Mouse (Mus musculus) hindbrain, embryonic 11.5 days (tissue): ENCODE data around the gene Rnf214. TPM values are rescaled to one million over a fixed set of nuclear protein-coding genes. Genes with fewer than 3 reads are reported as not detected.

Source experiments
- ATAC-seq: fragments of 200-750 bp; cut with Nextera tagmentation; 2 replicates; pipeline ENCODE4 v1.8.0; 2017; ENCODE audit warnings: mild to moderate bottlenecking, moderate TSS enrichment, moderate library complexity; ENCODE audit not compliant: low FRiP score
- DNase-seq: peaks from one replicate; pipeline ENCODE4 v3.0.0-alpha.2; 2015; ENCODE audit warnings: low spot score
- H3K27ac ChIP-seq: fragments of 300-500 bp; sonication (generic); 2 replicates; pipeline ENCODE4 v1.5.1; 2014; ENCODE audit warnings: mild to moderate bottlenecking, low read depth, low read length
- H3K27me3 ChIP-seq: fragments of 300-500 bp; sonication (generic); 2 replicates; pipeline ENCODE4 v1.6.1; 2014; ENCODE audit warnings: mild to moderate bottlenecking, low read length, moderate library complexity, mixed read lengths; ENCODE audit not compliant: control insufficient read depth, insufficient read depth
- H3K36me3 ChIP-seq: fragments of 300-500 bp; sonication (generic); 2 replicates; pipeline ENCODE4 v1.6.1; 2014; ENCODE audit warnings: mild to moderate bottlenecking, low read length, moderate library complexity, mixed read lengths; ENCODE audit not compliant: control insufficient read depth, insufficient read depth
- H3K4me1 ChIP-seq: fragments of 300-500 bp; sonication (generic); replicated peaks from 2 replicates; pipeline ENCODE4 v1.6.1; 2014; ENCODE audit warnings: low read length, mixed read lengths; ENCODE audit not compliant: control insufficient read depth, insufficient read depth
- H3K4me2 ChIP-seq: fragments of 300-500 bp; sonication (generic); replicated peaks from 2 replicates; pipeline ENCODE4 v1.6.1; 2014; ENCODE audit warnings: mild to moderate bottlenecking, low read depth, low read length
- H3K4me3 ChIP-seq: fragments of 300-500 bp; sonication (generic); 2 replicates; pipeline ENCODE4 v1.5.1; 2014; ENCODE audit warnings: low read depth, low read length
- H3K9ac ChIP-seq: fragments of 300-500 bp; sonication (generic); 2 replicates; pipeline ENCODE4 v1.6.1; 2014; ENCODE audit warnings: low read depth, low read length
- H3K9me3 ChIP-seq: fragments of 300-500 bp; sonication (generic); 2 replicates; pipeline ENCODE4 v1.6.1; 2016; ENCODE audit warnings: low read length; ENCODE audit not compliant: control insufficient read depth
- WGBS: fragments of 180-500 bp; shearing (Covaris S2); extraction: QIAGEN DNeasy Blood & Tissue Kit; methylation state at CpG from one replicate; pipeline ENCODE4 v1.1.7; 2014; 5-methylcytosine and 5-hydroxymethylcytosine counted together
- polyA plus RNA-seq: library from polyadenylated mRNA; unstranded; fragments of >200 nt; fragmentation: Nextera tagmentation; extraction: Ambion mirVana; gene quantifications from 2 replicates; pipeline ENCODE4 v1.2.1, GENCODE M21; 2014

The Rnf214 gene
- polyA plus RNA-seq, 1 experiment from 2014 or later = 109 TPM

GRCm38 (mm10) chr9:45839139-45839981 lies 67.4 kb downstream of the Rnf214 start:
- DNase-seq = no peak

DNA sequence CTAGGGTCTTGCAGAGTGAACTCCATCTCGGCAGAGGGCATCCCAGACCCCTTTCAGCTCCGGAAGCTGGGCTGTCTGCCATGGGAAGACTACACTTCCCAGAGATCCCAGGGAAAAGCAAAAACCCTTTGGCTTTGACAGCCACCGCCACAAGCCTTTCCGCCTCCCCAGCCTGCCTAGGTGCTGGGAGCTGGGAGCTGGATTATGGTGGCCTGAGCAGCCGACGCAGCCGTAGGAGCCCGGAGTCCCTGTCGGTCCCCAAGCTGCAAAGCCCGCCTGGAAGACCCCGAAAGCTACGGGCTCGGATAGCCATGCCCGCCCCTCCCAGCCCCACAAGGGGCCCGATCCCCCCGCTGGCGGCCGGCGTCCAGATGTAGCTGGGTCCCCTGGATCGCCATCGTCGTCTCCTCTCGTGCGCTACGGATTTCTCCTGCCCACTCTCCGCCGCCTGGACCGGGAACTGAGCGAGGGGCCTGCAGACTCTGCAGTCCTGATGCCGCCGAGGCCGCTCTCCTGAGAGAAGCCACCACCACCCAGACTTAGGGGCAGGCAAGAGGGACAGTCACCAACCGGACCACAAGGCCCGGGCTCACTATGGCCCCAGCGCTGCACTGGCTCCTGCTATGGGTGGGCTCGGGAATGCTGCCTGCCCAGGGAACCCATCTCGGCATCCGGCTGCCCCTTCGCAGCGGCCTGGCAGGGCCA lies 68.1 kb downstream of the Rnf214 start, which contains the start of gene Bace1:
Gene Bace1, plus strand, starts transcription at position 147 of the 705 bp plus-strand sequence.
- Histone ChIP-seq H3K27me3 (no peaks in the 10 kb centered on the region), H3K4me1 (peaks cover 3% of the 10 kb centered on the region; the same call in 1 of the 2 replicates), H3K27ac (peak within 1 kb of the TSS; percentile 74), H3K9me3 (no peaks in the 10 kb centered on the region), H3K9ac (peak within 1 kb of the TSS; percentile 83), H3K4me3 (peak within 1 kb of the TSS; percentile 86), H3K4me2 (peak within 1 kb of the TSS; percentile 95), H3K36me3 (no peaks in the 10 kb centered on the region)
- DNase-seq (peak; percentile 82), ATAC-seq (peak; percentile 87)
- under 1% methylated on average over 39 of the region's 40 CpGs for WGBS

More at GRCm38 (mm10) chr9:45839139-45839981, 67.4 kb downstream of the Rnf214 start:
- Histone ChIP-seq H3K36me3 (no peaks in the 10 kb centered on the region), H3K27me3 (no peaks in the 10 kb centered on the region), H3K4me2 (peak overlapping the region; percentile 95), H3K9ac (peak overlapping the region; percentile 83), H3K4me3 (peak overlapping the region; percentile 86), H3K9me3 (no peaks in the 10 kb centered on the region), H3K4me1 (peaks cover 3% of the 10 kb centered on the region; the same call in 1 of the 2 replicates), H3K27ac (peak overlapping the region; percentile 74; the same call in 1 of the 2 replicates)
- ATAC-seq = peak; percentile 33; the same call in 1 of the 2 replicates
- WGBS = 15% methylated on average over 17 of the region's 17 CpGs

DNA sequence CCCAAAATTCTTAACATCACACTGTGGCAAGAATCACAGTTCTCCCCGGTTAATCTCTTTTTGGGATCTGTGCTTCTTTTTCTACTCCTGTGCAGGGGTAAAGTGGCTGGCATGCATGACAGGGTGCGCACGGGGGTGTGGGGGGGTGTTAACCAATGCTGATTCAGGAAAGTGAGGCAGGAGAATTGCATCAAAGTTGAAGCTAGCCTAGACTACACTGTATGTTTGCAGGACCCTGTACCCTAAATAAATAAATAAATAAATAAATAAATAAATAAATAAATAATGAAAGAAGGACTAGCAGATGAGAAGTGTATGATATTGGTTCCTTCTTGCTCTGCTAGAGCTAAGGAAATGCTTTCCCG lies 68.7 kb downstream of the Rnf214 start:
- Histone ChIP-seq H3K4me3 (no peak overlapping the region), H3K27ac (no peak overlapping the region), H3K9me3 (no peaks in the 10 kb centered on the region), H3K4me1 (peaks cover 3% of the 10 kb centered on the region; the same call in 1 of the 2 replicates), H3K27me3 (no peaks in the 10 kb centered on the region), H3K9ac (no peak overlapping the region; the same call in 1 of the 2 replicates), H3K36me3 (no peaks in the 10 kb centered on the region), H3K4me2 (no peak overlapping the region; the same call in 1 of the 2 replicates)
- ATAC-seq (peak; percentile 62), DNase-seq (no peak)
- 25% methylated on average over 4 of the region's 4 CpGs for WGBS

- H3K9ac ChIP-seq = no peak overlapping the region
- H3K27me3 ChIP-seq = no peaks in the 10 kb centered on the region
- no peak overlapping the region for H3K4me2 ChIP-seq
- H3K36me3 ChIP-seq = no peaks in the 10 kb centered on the region
- 74% methylated on average over 2 of the region's 2 CpGs for WGBS
- DNase-seq (no peak), ATAC-seq (no peak)
- no peak overlapping the region for H3K4me3 ChIP-seq
- H3K9me3 ChIP-seq = no peaks in the 10 kb centered on the region
- H3K4me1 ChIP-seq = no peaks in the 10 kb centered on the region
- H3K27ac ChIP-seq = no peak overlapping the region
These were observed 73.2 kb downstream of the Rnf214 start for GRCm38 (mm10) chr9:45833461-45833860.

DNA sequence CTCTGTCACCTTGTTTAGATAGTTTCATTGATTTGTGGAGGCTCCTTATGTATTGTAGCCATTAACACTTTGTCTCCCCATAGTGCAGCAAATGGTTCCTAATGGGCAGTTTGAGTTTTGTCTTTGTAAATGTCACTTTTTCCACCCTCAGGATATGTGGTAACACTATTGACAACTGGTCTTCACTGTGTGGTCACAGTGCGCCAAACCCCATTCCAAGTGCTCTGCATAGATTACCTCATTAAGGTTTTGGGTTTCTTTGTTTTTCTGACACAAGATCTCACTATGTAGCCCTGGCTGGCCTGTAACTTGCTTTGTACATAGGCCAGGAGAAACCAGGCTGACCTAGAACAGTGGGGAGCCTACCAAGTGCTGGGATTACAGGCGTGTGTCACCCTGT lies 73.8 kb downstream of the Rnf214 start:
- Histone ChIP-seq H3K27ac (no peak overlapping the region), H3K4me1 (no peaks in the 10 kb centered on the region), H3K27me3 (no peaks in the 10 kb centered on the region), H3K9ac (no peak overlapping the region), H3K4me2 (no peak overlapping the region), H3K9me3 (no peaks in the 10 kb centered on the region), H3K36me3 (no peaks in the 10 kb centered on the region), H3K4me3 (no peak overlapping the region)
- 91% methylated on average over 2 of the region's 2 CpGs for WGBS
- ATAC-seq (no peak), DNase-seq (no peak)

DNA sequence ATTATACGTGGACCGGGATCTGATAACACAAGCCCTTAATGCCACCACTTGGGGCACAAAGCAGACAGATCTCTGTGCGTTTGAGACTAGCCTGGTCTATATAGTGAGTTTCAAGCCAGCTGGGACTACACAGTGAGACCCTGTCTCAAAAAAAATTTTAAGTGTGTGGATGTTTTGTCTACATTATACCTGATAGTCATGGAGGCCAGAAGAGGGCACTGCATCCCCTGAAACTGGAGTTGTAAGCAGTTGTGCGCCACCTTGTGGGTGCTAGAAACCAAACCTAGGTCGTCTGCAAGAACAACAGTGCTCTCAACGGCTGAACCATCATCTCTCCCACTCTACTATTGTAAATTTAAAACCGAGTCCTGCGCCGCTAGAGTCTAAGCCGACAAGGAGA lies 77.6 kb downstream of the Rnf214 start:
- 32% methylated on average over 10 of the region's 10 CpGs for WGBS
- Histone ChIP-seq H3K27ac (no peak overlapping the region), H3K9me3 (no peaks in the 10 kb centered on the region), H3K4me1 (0 out of 2 replicates have a peak, but pooled peaks cover 2% of the 10 kb centered on the region), H3K36me3 (no peaks in the 10 kb centered on the region), H3K4me2 (peak overlapping the region; percentile 66), H3K27me3 (no peaks in the 10 kb centered on the region), H3K9ac (no peak overlapping the region), H3K4me3 (0 out of 2 replicates have a peak overlapping the region, but pooled peaks have one; percentile 79)
- DNase-seq (peak; percentile 88), ATAC-seq (peak; percentile 51; the same call in 1 of the 2 replicates)

DNA sequence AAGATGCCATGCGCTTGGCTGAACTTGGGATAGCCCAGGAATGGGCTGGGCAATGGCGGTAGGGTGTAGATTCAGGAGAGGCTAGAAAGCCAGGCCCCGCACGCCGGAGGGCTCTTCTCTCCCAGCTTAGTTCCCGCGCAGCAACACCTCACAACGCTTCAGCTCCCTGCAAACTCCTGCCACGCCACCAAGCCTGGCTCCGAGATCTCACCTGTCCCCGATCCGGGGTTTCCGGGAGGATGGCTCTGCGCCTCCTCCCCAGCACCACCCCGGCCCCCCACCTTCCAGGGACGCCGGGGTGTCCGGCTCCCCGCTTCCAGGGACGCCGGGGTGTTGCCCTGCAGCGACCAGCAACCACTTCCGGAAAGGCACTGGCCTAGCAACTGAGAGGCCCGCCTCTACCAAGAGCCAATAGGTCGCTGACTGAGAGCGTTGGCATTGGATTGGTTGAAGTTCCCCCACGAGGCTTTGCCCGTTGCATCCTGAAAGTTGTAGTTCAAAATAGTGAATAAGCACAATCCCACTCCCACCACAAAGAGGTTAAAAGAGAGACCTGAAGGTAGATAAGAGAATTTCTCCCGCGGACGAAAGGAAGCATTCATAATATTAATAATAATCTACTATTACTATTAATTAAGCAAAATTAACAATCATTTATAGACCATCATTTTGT lies 78.3 kb downstream of the Rnf214 start, which contains the start of gene Cep164:
Gene Cep164, minus strand, starts transcription at position 401 of the 673 bp plus-strand sequence.
- Histone ChIP-seq H3K4me2 (peak within 1 kb of the TSS; percentile 66), H3K4me1 (0 out of 2 replicates have a peak, but pooled peaks cover 2% of the 10 kb centered on the region), H3K36me3 (no peaks in the 10 kb centered on the region), H3K4me3 (peak within 1 kb of the TSS; percentile 79), H3K27ac (peak within 1 kb of the TSS; percentile 42; the same call in 1 of the 2 replicates), H3K9ac (peak within 1 kb of the TSS; percentile 73), H3K9me3 (no peaks in the 10 kb centered on the region), H3K27me3 (no peaks in the 10 kb centered on the region)
- ATAC-seq (peak; percentile 97), DNase-seq (peak; percentile 86)
- WGBS = under 1% methylated on average over 31 of the region's 31 CpGs

DNA sequence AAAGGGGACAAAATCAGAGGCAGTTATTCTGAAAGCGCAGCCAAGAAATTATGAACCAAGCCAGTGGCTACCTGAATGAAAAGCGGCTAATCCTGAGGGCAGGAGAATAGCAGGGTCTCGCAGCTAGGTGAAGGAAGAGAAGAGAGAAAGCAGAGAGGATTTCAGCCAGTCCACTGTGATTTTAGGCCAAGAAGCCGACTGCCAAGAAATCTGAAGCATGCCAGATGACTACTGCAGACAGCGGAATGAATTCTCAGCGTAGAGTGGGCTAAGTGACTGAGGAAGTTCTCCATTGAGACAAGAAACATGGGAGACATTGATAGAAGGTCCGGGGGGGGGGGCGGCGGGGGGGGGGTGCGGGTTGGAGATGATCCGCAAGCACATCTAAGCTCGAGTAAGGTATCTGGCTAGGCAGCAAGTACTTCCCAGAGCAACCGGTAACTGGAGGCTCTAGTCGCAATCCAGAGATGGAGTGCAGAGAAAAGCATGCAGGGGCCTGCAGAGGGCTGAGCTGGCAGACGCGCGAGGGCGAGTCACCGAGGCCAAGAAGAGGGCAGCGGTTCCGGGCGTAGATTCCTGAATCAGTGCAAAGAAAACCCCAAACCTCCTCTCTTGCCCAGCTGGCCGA lies 78.9 kb downstream of the Rnf214 start:
- no peaks in the 10 kb centered on the region for H3K36me3 ChIP-seq
- H3K27me3 ChIP-seq = no peaks in the 10 kb centered on the region
- peak overlapping the region; percentile 73 for H3K9ac ChIP-seq
- DNase-seq = peak; percentile 15
- peak; percentile 62 for ATAC-seq
- H3K4me2 ChIP-seq = peak overlapping the region; percentile 66
- peak overlapping the region; percentile 42; the same call in 1 of the 2 replicates for H3K27ac ChIP-seq
- 7% methylated on average over 23 of the region's 23 CpGs for WGBS
- peak overlapping the region; percentile 79 for H3K4me3 ChIP-seq
- 0 out of 2 replicates have a peak, but pooled peaks cover 2% of the 10 kb centered on the region for H3K4me1 ChIP-seq
- H3K9me3 ChIP-seq = no peaks in the 10 kb centered on the region
